Mouse (Mus musculus) kidney, adult 18-20 months (tissue): ENCODE measurements at regions not wholly inside any gene's neighbourhood (a gene's known extent, or its start where the extent isn't known, plus 50 kb on each side); places are given as distances from the start of the nearest gene placed in this dataset.
A peak's percentile ranks its signal among the peaks of the same experiment; 100 is the strongest.
"Not testable (repeated sequence)": the region's sequence is repeated elsewhere in the genome, so short reads cannot be mapped to it uniquely, and the experiment has no call there.

Experiments used
- DNase-seq: peaks from one replicate; pipeline ENCODE4 v3.0.0; 2021

DNA sequence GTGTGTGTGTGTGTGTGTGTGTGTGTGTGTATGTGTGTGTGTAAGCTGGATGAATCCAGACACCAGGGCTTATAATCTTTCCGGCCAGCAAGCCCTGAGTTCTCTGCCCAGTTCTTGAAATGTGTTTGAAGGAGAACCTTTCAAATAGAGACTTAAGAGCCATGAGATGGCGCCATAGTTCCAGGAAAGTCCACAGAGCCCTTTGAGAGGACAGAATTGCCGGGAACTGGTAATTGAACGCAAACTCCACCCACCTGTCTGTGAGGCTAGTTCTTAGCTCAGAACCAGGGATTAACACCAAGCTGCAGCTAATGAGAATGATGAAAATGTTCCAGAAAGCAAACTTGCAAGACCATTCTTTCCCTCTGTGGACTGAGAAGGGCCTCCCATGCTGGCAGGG, 72.2 kb downstream of the Trim42 start:
- DNase-seq: no peak

DNA sequence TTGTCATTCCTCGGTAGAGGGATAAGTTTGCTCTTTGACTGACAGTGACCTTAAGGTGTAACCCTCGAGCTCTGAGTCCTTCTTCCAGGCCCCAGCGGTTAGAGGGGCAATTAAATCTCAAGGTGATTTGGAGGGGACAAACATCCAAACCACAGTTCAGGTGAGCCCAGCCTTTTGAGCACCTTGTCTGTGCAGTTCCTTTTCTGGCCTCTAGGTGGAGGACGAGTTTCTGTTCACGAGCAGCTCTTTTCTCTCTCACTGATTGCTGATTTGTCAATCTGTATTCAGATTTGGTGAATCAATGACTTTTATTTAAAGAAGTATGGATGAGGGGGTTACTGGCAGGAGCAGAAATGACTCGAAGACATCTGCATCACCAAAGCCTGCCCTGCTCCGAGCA, 74.0 kb downstream of the Trim42 start:
- DNase-seq: peak; percentile 46

DNA sequence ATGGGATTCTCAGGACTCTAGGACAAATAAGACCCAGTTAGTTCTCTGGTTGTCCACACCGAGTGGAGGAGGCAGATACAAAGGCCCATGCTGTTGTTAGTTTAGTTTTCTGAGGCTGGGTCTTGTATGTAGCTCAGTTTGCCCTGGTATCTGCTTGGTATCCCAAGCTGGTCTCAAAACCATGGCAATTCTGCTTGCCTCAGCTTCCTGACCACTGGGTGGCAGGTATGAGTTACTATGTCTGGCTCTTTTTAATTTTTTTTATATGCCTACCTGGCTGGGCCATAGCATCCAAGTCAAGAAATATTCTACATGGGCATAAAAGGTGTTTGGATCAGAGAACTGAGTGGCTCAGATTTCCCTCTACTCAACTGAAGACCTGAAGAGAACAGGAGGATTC, 77.9 kb downstream of the Trim42 start:
- no peak for DNase-seq

DNA sequence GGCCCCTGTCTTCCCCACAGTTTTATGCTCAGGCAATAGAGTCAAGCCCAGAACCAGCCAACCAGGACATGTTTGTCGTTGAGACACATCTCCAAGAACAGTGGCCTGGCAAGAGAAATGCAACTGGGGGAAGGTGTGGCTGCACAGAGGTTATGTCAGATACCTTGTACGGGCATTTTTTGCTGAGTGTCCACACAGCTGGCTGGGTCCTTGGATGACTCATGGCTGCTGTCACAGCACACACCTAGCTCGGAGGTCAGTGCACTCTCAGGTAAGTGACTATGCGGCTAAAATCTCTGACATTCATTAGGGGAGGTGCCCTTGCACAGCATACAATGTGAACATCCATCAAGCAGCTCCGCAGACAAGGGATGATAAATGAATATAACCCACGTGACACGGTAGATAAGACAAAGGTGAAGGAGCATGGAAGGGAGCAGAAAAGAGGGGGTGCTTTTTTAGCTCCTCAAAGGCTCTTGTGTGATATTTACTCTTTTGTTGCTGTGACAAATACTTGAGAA, 85.4 kb downstream of the Trim42 start:
- DNase-seq: no peak

DNA sequence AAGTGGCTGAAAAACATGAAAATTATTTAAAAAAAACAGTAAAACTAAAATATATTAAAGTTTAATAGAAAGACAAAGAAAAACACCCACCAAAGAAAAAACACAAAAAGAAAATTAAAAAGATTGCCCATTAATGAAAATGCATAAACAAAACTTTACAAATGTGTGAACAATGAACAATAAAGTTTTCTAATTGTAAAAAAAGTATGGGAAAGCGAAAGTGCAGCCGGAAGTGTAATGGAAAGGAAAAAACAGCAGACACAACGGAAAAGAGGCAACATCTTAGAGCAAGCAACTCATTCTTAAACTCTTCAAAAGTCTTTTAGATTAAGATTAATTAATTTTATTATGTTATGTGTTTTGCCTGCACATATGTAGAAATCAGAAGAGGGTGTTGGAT, 87.7 kb downstream of the Trim42 start:
- DNase-seq: no peak

DNA sequence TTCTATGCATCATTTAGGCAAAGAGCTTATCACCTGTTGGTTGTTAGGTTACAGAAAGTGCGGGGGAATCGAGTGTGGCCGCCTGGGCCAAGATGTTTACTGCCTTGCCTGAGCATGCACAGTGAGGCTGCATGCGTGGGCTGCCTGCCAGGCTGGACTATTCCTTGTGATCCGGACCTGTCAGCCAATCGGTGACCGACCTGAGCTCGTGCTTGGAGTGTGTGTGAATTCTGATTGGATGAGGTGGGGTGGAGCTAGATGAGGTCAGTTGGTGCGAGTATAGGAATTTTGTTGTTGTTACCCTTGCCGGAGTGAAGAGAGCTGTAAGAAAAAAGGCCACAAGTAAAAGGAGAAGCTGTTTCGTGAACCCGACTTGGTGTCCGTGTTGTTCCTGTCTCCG, 94.3 kb downstream of the Trim42 start:
- not testable (repeated sequence) for DNase-seq

DNA sequence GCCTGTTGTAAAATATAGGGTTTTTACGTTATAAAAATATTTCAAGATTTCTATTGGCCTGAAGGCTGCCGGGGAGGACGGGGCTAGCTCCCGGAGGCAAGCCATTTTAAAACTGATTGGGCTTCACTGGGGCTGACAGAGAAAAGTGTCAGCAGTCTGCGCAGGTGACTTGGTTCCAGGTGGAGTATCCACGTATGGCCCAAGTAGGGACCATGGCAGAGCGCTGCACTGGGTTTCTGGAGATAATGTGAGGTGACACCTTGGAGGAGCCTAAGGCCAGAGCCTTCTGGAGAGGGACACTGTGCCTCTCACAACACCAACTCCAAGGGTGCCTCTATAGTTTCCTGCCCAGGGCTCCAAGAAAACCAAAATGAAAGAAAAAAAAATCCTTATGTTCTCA, 95.9 kb downstream of the Trim42 start:
- DNase-seq: no peak

DNA sequence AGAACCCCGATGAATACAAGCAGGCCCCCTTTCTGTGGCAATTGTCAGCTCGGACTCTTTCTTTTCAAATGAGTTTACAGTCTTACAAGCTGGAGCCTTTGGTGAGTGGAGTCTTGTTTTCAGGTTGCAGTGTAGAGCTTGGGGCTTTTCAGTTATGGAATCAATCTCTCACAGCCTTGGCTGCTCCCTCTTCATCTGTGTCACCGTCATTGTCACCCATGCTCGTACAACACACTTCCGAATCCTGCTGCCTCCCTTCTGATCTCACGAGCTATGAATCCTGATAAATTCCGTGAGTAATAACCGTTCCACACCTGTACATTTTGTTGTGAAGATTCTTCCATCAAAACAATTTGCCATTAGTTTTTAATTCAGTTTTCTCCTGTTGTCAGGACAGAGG, 97.7 kb downstream of the Trim42 start:
- no peak for DNase-seq

DNA sequence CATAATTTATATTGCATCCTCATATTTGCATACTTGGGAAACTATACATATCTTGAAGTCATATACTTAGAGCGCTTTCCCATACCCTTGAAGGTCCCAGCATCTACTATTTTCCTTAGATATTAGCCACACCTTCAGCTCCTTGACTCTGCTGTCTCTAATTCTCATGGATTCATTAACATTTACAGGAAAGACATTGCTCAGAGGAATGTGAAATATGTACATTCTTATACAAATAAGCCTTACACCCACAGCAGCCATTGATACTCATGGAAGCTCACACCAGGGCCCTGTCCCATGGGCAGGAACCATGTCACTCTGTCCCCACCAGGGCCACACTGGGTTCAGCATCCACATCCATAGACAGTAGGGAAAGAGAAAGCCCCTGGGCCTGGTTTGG, 122.1 kb downstream of the Trim42 start:
- DNase-seq: no peak

DNA sequence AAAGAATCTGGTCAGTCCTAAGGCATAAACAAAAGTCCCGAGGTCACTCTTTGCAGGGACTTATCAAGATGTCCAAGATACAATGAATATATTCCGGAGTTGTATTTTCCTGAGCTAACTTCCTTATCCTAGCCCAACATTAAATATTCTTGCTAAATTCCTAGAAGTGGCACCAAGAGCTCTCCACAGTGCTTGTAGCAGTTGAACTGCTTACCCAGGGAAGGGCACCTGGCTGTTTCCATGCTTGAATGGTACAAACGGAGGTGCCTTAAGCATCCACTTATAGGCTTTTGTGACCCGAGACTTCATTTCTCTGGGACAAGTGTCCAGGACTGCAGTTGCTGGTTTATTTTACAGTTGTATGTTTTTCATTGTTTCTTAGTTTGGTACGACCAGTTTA, 115.1 kb upstream of the Slc25a36 start:
- no peak for DNase-seq

DNA sequence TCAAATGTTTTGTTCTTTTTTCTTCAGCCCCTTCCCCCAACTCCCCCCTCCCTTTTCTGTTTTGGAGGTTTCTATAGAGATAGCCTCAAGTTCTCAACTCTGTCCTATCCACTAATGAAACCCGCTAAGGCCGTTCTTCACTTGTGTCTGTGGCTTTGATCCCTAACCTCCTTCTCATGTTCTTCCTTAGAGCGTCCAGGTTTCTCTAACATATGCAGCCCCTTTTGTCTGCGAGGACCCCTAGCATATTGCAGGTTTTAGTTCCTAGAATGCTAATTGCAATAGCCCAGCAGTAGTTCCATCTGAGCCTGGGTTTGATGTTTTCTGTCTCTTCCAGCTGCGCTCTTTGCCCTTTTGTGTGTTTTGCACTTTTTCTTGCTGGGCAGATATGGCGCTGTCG, 113.6 kb upstream of the Slc25a36 start:
- DNase-seq: no peak

DNA sequence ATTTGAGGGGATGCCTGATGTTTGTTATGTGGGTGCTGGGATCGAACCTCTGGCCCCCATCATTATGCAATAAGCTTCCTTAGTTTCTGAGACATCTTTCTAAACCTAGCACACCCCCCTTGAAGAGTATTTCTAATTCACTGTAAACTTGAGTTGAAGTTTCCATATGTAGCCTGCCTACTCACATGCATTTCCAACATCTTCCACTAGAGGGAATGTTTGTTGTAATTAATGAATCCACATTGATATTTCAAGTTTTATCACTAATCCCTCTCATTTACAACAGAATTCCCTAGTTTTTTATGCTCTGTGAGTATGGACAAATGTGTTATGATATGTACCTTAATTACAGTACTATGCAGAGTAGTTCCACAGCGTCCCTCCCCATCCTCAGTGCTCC, 103.8 kb upstream of the Slc25a36 start:
- DNase-seq: no peak

DNA sequence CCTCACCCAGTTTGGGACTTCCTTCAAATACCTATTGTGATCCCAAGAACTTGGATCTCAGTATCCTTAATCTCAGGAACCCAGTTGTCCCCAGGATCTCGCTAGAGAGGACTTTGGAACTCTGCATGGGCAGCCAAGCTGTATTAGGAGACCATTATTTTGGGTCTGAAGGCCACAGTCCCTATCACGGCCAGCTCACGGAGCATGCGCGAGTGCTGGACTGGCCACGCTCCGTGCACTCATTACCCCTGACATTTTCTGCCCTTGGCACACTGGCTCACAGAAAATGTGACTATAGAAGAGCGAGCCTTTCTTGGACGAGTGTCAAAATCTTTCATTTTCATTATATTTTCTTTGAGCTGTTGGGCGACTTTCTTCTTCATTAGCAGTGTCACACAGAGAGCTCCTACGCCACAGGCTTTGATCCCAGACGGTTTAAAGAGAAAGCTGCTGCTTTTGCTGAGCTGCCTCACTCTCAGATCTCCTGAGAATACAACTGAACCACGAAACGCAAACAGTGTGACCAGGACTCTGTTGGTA, 79.4 kb upstream of the Slc25a36 start:
- DNase-seq: peak; percentile 49

DNA sequence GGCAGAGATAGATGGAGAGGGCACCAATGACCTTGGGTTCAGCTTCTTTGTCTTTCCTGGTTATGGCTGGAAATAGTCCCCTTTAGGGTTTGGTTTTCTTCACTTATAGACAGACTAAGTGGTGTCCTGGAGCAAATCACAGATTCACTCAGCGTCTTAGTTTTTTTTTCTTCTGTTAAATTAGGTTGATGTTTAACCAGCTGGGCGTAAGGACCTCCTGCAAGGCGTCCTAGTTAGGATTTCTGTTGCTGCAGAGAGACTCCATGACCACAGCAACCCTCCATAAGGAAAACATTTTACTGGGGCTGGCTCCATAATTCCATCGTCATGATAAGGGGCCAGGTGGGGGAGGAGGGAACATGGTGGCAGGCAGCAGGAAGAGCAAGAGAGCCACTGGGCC, 78.7 kb upstream of the Slc25a36 start:
- DNase-seq: peak; percentile 15

DNA sequence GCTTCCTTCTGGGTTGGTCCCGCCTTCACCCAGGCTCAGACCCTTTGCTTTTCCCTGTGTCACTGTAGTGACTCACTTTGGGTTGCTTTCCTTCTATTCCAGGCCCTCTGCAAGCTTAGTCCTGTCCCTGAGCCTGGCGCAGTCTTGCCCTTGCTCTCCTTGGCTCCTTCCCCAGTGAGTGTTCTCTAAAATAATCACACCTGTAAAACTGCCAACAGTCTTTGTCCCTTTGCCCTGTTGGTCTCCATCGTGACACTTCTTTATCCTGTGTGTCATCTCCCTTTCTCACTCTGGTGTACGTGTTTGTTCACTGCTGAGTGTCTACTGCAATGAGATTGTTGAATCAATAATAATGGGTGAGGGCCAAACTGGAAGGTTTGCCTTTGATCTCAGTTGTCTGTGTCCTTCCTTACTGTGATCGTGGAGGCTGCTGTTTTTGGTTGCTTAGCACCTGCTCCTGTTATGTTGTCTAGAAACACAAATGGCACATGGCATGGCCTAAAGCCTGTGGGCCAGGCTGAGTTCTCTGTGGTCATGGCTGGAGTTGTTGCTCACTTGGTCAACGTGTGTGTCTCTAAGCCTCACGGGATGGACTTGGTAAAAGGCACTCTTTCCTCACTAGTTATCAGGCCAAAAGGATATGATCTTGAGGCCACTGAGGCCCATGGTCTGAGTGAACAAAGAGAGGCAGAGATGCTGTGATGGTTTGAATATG, 77.8 kb upstream of the Slc25a36 start:
- peak; percentile 15 for DNase-seq

DNA sequence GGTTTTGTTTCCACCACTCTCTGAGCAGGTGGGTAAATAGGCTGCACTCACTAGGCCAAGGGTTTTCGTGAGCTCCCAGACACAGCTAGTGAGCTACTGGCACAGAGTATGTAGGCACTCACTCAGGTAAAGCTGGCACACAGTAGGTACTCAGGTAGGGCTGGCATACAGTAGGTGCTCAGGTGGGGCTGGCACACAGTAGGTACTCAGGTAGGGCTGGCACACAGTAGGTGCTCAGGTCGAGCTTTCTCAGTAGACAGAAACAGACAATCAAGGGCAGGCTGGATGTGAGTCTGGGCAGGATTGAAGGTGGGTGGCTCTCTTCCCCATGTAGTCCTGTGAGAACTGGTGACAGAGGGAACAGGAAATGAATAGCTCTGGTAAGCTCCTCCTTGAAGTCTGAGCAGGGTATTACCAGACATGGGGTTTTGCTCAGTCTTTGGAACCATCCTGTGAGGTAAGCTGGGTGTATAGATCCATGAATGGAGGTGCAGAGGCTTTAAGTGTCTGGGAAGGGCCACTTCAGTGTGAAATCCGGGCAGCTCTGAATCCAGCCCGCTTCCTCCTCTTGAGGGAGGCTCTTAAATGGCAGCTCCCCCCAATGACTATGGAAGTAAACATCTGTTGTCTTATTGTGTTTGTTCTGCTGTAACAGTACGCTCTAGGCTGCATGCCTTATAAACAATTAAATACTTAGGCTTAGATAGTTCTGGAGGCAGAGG, 62.4 kb upstream of the Slc25a36 start:
- DNase-seq: no peak

DNA sequence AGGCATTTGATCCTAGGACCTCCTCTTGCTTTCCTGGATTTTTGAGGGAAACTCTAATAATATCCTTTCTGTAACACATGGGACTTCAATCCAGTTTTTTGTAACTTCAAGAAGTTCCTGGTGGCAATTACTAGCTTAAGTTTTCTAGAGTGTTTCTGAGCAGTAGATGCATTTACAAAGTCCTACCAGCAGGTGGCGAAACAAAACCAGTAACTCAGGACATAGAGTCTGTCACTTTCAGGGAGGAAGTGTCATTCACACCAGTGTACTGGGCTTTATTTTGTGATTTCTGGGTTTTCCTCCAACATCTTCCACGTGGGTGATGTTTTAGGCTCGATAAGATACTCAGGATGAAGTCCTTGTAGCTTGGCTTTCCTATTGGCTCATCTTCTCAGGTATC, 61.1 kb upstream of the Slc25a36 start:
- peak; percentile 35 for DNase-seq

DNA sequence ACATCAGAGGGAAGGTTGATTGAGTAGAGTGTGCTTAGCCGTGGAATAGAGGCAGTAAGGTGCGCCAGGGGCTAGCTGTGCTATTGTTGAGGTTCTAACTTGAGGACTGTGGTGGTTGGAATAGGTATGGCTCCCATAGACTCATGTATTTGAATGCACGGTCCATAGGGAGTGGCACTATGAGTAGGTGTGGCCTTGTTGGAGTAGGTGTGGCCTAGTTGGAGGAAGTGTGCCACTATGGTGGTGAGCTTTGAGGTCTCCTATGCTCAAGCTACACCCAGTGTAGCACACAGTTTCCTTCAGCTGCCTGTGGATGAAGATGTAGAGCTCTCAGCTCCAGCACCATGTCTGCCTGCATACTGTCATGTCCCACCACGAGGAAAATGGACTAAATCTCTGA, 60.5 kb upstream of the Slc25a36 start:
- DNase-seq: no peak

DNA sequence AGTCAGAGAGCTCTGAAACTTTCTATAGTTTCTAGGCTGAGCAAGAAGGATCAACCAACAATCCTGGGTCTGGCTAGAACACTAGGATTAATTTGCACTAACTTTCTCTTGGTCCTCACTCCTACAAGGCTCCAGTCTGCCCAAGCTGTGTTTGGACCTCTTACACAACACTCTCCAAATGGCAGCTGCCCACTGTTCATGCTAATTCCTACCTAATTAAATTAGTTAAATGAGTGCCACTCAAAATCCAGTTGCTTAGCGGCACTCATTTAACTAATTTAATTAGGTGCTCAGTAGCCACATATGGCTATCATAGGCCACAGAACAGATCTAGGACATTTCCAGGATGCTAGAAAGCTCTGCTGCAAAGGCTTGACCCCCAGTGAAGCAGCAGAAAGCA, 59.9 kb upstream of the Slc25a36 start:
- no peak for DNase-seq

DNA sequence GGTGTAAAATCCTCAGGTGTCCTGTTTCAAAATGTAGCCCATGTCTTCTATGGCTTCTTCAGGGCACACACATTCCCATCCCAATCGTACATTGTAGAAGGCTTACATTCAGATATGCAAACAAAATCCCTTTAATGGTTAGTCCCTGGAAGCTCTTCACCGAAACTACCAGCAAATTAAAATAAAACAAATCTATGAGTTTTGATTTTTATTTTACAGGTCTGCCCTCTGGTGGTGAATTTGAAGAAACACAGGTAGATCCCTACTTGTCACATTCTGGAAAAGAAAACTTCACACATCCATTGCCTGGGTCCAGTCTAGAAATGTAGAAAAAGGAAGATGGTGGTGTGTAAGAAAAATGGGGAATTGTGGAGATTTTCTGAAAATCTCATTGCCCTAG, 51.5 kb upstream of the Slc25a36 start:
- no peak for DNase-seq
